ENCODE assay signal across 20 mouse cellular contexts in the genomic region with DNA sequence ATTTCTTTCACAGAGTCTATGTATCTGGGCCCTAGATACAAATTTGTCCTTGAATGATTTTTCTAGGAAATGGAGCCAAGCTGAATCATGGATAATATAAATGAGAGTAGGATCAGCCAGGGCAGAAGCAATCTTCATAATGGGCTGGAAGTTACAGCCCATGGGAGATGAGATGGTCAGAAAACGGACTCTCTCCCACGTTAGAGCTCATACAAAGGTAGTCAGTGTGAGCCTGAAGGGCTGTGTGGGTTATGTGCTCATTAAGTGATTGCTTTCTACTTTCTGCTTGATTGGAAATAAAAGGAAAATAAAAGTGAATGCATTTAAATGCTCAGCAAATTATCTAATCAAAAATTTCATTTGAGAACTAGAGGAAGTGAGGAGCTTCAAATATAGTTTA.
DNase-seq lines count a peak whose midpoint lies in the region; ATAC-seq and TF ChIP-seq lines count a peak whose summit lies in the region.
"Had no signal": no experiment of that assay in that cellular context is flagged by ENCODE, and none has a peak within 500 bp of the region (broad histone marks: within the 10 kb centered on the region; RNA-seq: fewer than 3 reads in every experiment).

No protein-coding gene starts in this region.

- H3K9me3 ChIP-seq in forebrain, embryonic 11.5 days (ENCODE audit: control insufficient read depth, low read length) = no peaks in the 10 kb centered on the region
- no peaks in the 10 kb centered on the region for H3K9me3 ChIP-seq in forebrain, embryonic 16.5 days (ENCODE audit: control insufficient read depth, low read length)
- H3K9me3 ChIP-seq in forebrain, embryonic 13.5 days (replicated peaks) = no peaks in the 10 kb centered on the region
- H3K9me3 ChIP-seq in forebrain, postnatal 0 days (ENCODE audit: low read length) = no peaks in the 10 kb centered on the region
- H3K9me3 ChIP-seq: embryonic facial prominence, embryonic 13.5 days had no signal

- 30% methylated on average over 2 of the region's 2 CpGs for WGBS in forebrain, embryonic 11.5 days
- WGBS in forebrain, embryonic 16.5 days = 11% methylated on average over 2 of the region's 2 CpGs
- WGBS in forebrain, embryonic 13.5 days = 24% methylated on average over 2 of the region's 2 CpGs
- 22% methylated on average over 2 of the region's 2 CpGs for WGBS in forebrain, postnatal 0 days

- peak; percentile 81 for ATAC-seq in forebrain, embryonic 11.5 days (replicated peaks; ENCODE audit: low FRiP score)
- no peak for ATAC-seq in forebrain, embryonic 16.5 days
- peak; percentile 55; the same call in 1 of the 2 replicates for ATAC-seq in forebrain, embryonic 13.5 days
- ATAC-seq in forebrain, postnatal 0 days = no peak
- ATAC-seq: activated CD4-positive, CD25-positive, alpha-beta regulatory T cell, adult 4 months; Patski had no signal

- H3K4me3 ChIP-seq in forebrain, embryonic 11.5 days (ENCODE audit: low read depth, low read length) = no peak overlapping the region
- no peak overlapping the region for H3K4me3 ChIP-seq in forebrain, embryonic 16.5 days (replicated peaks; ENCODE audit: low read length)
- no peak overlapping the region for H3K4me3 ChIP-seq in forebrain, embryonic 13.5 days
- H3K4me3 ChIP-seq in forebrain, postnatal 0 days (ENCODE audit: low read depth, low read length) = no peak overlapping the region
- H3K4me3 ChIP-seq: embryonic facial prominence, embryonic 13.5 days had no signal

- H3K9ac ChIP-seq in forebrain, embryonic 11.5 days (ENCODE audit: low read length) = no peak overlapping the region
- no peak overlapping the region for H3K9ac ChIP-seq in forebrain, embryonic 16.5 days (replicated peaks; ENCODE audit: low read depth, low read length)
- H3K9ac ChIP-seq in forebrain, embryonic 13.5 days = no peak overlapping the region
- no peak overlapping the region for H3K9ac ChIP-seq in forebrain, postnatal 0 days
- H3K9ac ChIP-seq: embryonic facial prominence, embryonic 13.5 days had no signal

- no peaks in the 10 kb centered on the region for H3K27me3 ChIP-seq in forebrain, embryonic 11.5 days (ENCODE audit: control insufficient read depth, insufficient read depth, low read length)
- H3K27me3 ChIP-seq in forebrain, embryonic 16.5 days (replicated peaks; ENCODE audit: control insufficient read depth, insufficient read depth, low read length) = no peaks in the 10 kb centered on the region
- H3K27me3 ChIP-seq in forebrain, embryonic 13.5 days = no peaks in the 10 kb centered on the region
- no peaks in the 10 kb centered on the region for H3K27me3 ChIP-seq in forebrain, postnatal 0 days (ENCODE audit: insufficient read depth, low read length)
- H3K27me3 ChIP-seq: embryonic facial prominence, embryonic 13.5 days; Patski had no signal

- H3K4me2 ChIP-seq in forebrain, embryonic 11.5 days (ENCODE audit: low read depth, low read length, severe bottlenecking) = no peak overlapping the region
- no peak overlapping the region for H3K4me2 ChIP-seq in forebrain, embryonic 16.5 days (ENCODE audit: low read length)
- H3K4me2 ChIP-seq in forebrain, embryonic 13.5 days = no peak overlapping the region
- H3K4me2 ChIP-seq in forebrain, postnatal 0 days (ENCODE audit: low read depth) = no peak overlapping the region
- H3K4me2 ChIP-seq: embryonic facial prominence, embryonic 13.5 days had no signal

- no peak overlapping the region for H3K27ac ChIP-seq in forebrain, embryonic 11.5 days (ENCODE audit: low read depth, low read length)
- H3K27ac ChIP-seq in forebrain, embryonic 16.5 days (ENCODE audit: low read length) = no peak overlapping the region
- no peak overlapping the region for H3K27ac ChIP-seq in forebrain, embryonic 13.5 days
- H3K27ac ChIP-seq in forebrain, postnatal 0 days (ENCODE audit: low read depth, low read length) = no peak overlapping the region
- H3K27ac ChIP-seq: embryonic facial prominence, embryonic 13.5 days had no signal

- no peak for TF ChIP-seq CTCF in forebrain, postnatal 0 days (IDR thresholded peaks at IDR 0.05; ENCODE audit: low read depth)
- TF ChIP-seq CTCF in brain, embryonic 14.5 days (IDR thresholded peaks at IDR 0.05; ENCODE audit: borderline replicate concordance, extremely low read depth, insufficient read depth, insufficient read length) = no peak

- TF ChIP-seq POLR2A in brain, embryonic 14.5 days (IDR thresholded peaks at IDR 0.05; ENCODE audit: borderline replicate concordance, extremely low read depth, insufficient read depth, insufficient read length, poor library complexity, severe bottlenecking) = no peak

- H3K36me3 ChIP-seq in forebrain, embryonic 11.5 days (ENCODE audit: control insufficient read depth, insufficient read depth, low read length) = no peaks in the 10 kb centered on the region
- H3K36me3 ChIP-seq in forebrain, embryonic 16.5 days (ENCODE audit: control insufficient read depth, insufficient read depth) = no peaks in the 10 kb centered on the region
- no peaks in the 10 kb centered on the region for H3K36me3 ChIP-seq in forebrain, embryonic 13.5 days (ENCODE audit: poor library complexity, severe bottlenecking)
- no peaks in the 10 kb centered on the region for H3K36me3 ChIP-seq in forebrain, postnatal 0 days (ENCODE audit: insufficient read depth)
- H3K36me3 ChIP-seq: embryonic facial prominence, embryonic 13.5 days had no signal

- H3K4me1 ChIP-seq in forebrain, embryonic 11.5 days (replicated peaks; ENCODE audit: control insufficient read depth, insufficient read depth, low read length) = no peaks in the 10 kb centered on the region
- H3K4me1 ChIP-seq in forebrain, embryonic 16.5 days (replicated peaks; ENCODE audit: control insufficient read depth, insufficient read depth, low read length) = no peaks in the 10 kb centered on the region
- no peaks in the 10 kb centered on the region for H3K4me1 ChIP-seq in forebrain, embryonic 13.5 days
- H3K4me1 ChIP-seq in forebrain, postnatal 0 days (ENCODE audit: insufficient read depth) = no peaks in the 10 kb centered on the region
- H3K4me1 ChIP-seq: embryonic facial prominence, embryonic 13.5 days had no signal

- no peak for DNase-seq in forebrain, embryonic 11.5 days (ENCODE audit: low spot score)
- no peak for DNase-seq in forebrain, postnatal 0 days
- peak; percentile 20 for DNase-seq in retina, postnatal 1 day
- DNase-seq in retina, embryonic 14.5 days (ENCODE audit: low spot score) = no peak
- DNase-seq in brain, embryonic 14.5 days (ENCODE audit: low read depth) = peak; percentile 41
- no peak for DNase-seq in embryo, embryonic 11 days
- DNase-seq: adrenal gland, adult 8-10 months; adrenal gland, postnatal 14 days; adrenal gland, postnatal 36 days; cerebellum, adult 11 months; cerebellum, adult 18-20 months; cerebellum, adult 8-10 months; cerebellum, adult 9-11 months; cerebellum, postnatal 14 days; cerebellum, postnatal 36 days had no signal

Comparison
In these comparisons a context has a peak if more than half of its experiments do, and no peak if none do; other contexts are left out.
1. ATAC-seq: peak in forebrain, embryonic 11.5 days (single experiment) and forebrain, embryonic 13.5 days (single experiment); none in forebrain, embryonic 16.5 days (single experiment) and forebrain, postnatal 0 days (single experiment).
2. DNase-seq: peak in retina, postnatal 1 day (single experiment) and brain, embryonic 14.5 days (single experiment); none in forebrain, embryonic 11.5 days (single experiment), forebrain, postnatal 0 days (single experiment), retina, embryonic 14.5 days (single experiment) and embryo, embryonic 11 days (single experiment).